Comparison of ENCODE assay signal across 8 mouse cellular contexts in genomic region chr11:4261188-4261494, GRCm38 (mm10). TPM values are rescaled to one million over a fixed set of nuclear protein-coding genes. Genes with fewer than 3 reads are reported as not detected.
DNase-seq lines count a peak whose midpoint lies in the region; ATAC-seq and TF ChIP-seq lines count a peak whose summit lies in the region.

No protein-coding gene starts in this region.

- TF ChIP-seq CTCF in liver, embryonic 14.5 days (IDR thresholded peaks at IDR 0.05; ENCODE audit: low read depth) = peak; percentile 77
- TF ChIP-seq CTCF in olfactory bulb, adult 2 months (IDR thresholded peaks at IDR 0.05; ENCODE audit: insufficient read depth, low read depth, low read length) = peak; percentile 46

- no peak for TF ChIP-seq EP300 in liver, embryonic 14.5 days (IDR thresholded peaks at IDR 0.05; ENCODE audit: low read depth)

- peak overlapping the region; percentile 12; the same call in 1 of the 2 replicates for H3K27ac ChIP-seq in embryonic facial prominence, embryonic 15.5 days (replicated peaks)
- no peak overlapping the region for H3K27ac ChIP-seq in liver, embryonic 14.5 days
- no peak overlapping the region for H3K27ac ChIP-seq in olfactory bulb, adult 2 months (ENCODE audit: insufficient read depth, low read depth, low read length)

- 54% methylated on average over 7 of the region's 7 CpGs for WGBS in embryonic facial prominence, embryonic 15.5 days
- 23% methylated on average over 7 of the region's 7 CpGs for WGBS in liver, embryonic 14.5 days (ENCODE audit: insufficient replicate concordance)
- WGBS in olfactory bulb, adult 2 months = 53% methylated on average over 7 of the region's 7 CpGs

- H3K4me3 ChIP-seq in embryonic facial prominence, embryonic 15.5 days (replicated peaks) = no peak overlapping the region
- H3K4me3 ChIP-seq in liver, embryonic 14.5 days (ENCODE audit: insufficient read depth in 1 of 2, low read depth in 2 of 2, low read length in 2 of 2) = no peak overlapping the region
- H3K4me3 ChIP-seq in olfactory bulb, adult 2 months (ENCODE audit: insufficient read depth, low read depth, low read length) = no peak overlapping the region

- no peaks in the 10 kb centered on the region for H3K9me3 ChIP-seq in embryonic facial prominence, embryonic 15.5 days (replicated peaks)
- H3K9me3 ChIP-seq in liver, embryonic 14.5 days (ENCODE audit: control insufficient read depth, low read length) = no peaks in the 10 kb centered on the region

- H3K9ac ChIP-seq in embryonic facial prominence, embryonic 15.5 days = no peak overlapping the region
- no peak overlapping the region for H3K9ac ChIP-seq in liver, embryonic 14.5 days (replicated peaks)

- peaks cover 45% of the 10 kb centered on the region for H3K4me1 ChIP-seq in embryonic facial prominence, embryonic 15.5 days
- H3K4me1 ChIP-seq in liver, embryonic 14.5 days (replicated peaks; ENCODE audit: control insufficient read depth in 2 of 2, insufficient read depth in 2 of 2, low read length in 1 of 2) = peaks cover 0 to 2% of the 10 kb centered on the region in 2 experiments; a peak in 2 of 4 replicates
- H3K4me1 ChIP-seq in olfactory bulb, adult 2 months (ENCODE audit: control insufficient read depth, insufficient read depth, low read length) = peaks cover 30% of the 10 kb centered on the region

- no peak for ATAC-seq in embryonic facial prominence, embryonic 15.5 days (ENCODE audit: insufficient number of reproducible peaks, low FRiP score, low TSS enrichment, low read depth)
- ATAC-seq in liver, embryonic 14.5 days (ENCODE audit: insufficient read depth) = 0 out of 2 replicates have a peak, but pooled peaks have one; percentile 19
- no peak for ATAC-seq in erythroblast, adult 5-6 weeks (replicated peaks; ENCODE audit: low FRiP score, poor library complexity, severe bottlenecking)

- DNase-seq in right cerebral cortex, postnatal 4 days = peak; percentile 60
- DNase-seq in right cerebral cortex, postnatal 36 days (ENCODE audit: low spot score in 2 of 2) = no peak
- peak; percentile 82 for DNase-seq in adrenal gland, postnatal 14 days
- DNase-seq in kidney, adult 18-20 months = peak; percentile 64
- peak; percentile 33 to 45 (median 37) for DNase-seq in liver, embryonic 14.5 days (ENCODE audit: low read depth in 3 of 3, low spot score in 3 of 3)

- H3K27me3 ChIP-seq in embryonic facial prominence, embryonic 15.5 days = peaks cover 23% of the 10 kb centered on the region
- H3K27me3 ChIP-seq in liver, embryonic 14.5 days (ENCODE audit: control insufficient read depth, insufficient read depth, low read length) = peaks cover 14% of the 10 kb centered on the region

- no peaks in the 10 kb centered on the region for H3K36me3 ChIP-seq in embryonic facial prominence, embryonic 15.5 days
- no peaks in the 10 kb centered on the region for H3K36me3 ChIP-seq in liver, embryonic 14.5 days (replicated peaks; ENCODE audit: control insufficient read depth, insufficient read depth, low read depth)

- no peak for TF ChIP-seq POLR2A in olfactory bulb, adult 2 months (IDR thresholded peaks at IDR 0.05; ENCODE audit: insufficient read depth, low read depth, low read length)

- no peak overlapping the region for H3K4me2 ChIP-seq in embryonic facial prominence, embryonic 15.5 days (replicated peaks)
- H3K4me2 ChIP-seq in liver, embryonic 14.5 days (ENCODE audit: low read depth) = no peak overlapping the region

RNA-seq across cellular contexts. Expression of gene Lif, which starts 3.8 kb away (rescaled TPM):
- total RNA-seq in adrenal gland, postnatal 14 days (2021) = 0.44 and 0.90 TPM in 2 replicates
- polyA plus RNA-seq in embryonic facial prominence, embryonic 15.5 days (2015; fragmentation: Nextera tagmentation; extraction: Ambion mirVana) = 0.32 and 0.67 TPM in 2 replicates
- 0.02 TPM in 1 of 2 replicates, not detected in the other for polyA plus RNA-seq in liver, embryonic 14.5 days (2012; rRNA removed)
- polyA plus RNA-seq in liver, embryonic 14.5 days (2014; fragmentation: Nextera tagmentation; extraction: Ambion mirVana) = not detected in 2 replicates
- not detected in 2 replicates for polyA plus RNA-seq in olfactory bulb, adult 2 months (2012; ENCODE audit: insufficient read depth, insufficient read length, low replicate concordance, missing spikeins)
- total RNA-seq in erythroblast, adult 5-6 weeks (2015; ENCODE audit: low replicate concordance) = not detected in 2 replicates
- total RNA-seq in erythroblast, adult 5-6 weeks (2017; ENCODE audit: low replicate concordance) = not detected in 2 replicates

RNA-seq across cellular contexts. Expression of gene Osm, which starts 24.9 kb away (rescaled TPM):
- total RNA-seq in adrenal gland, postnatal 14 days (2021) = 0.41 TPM in 1 of 2 replicates, not detected in the other
- polyA plus RNA-seq in embryonic facial prominence, embryonic 15.5 days (2015; fragmentation: Nextera tagmentation; extraction: Ambion mirVana) = 0.20 and 0.21 TPM in 2 replicates
- 0.85 and 0.88 TPM in 2 replicates for polyA plus RNA-seq in liver, embryonic 14.5 days (2012; rRNA removed)
- 0.34 and 0.41 TPM in 2 replicates for polyA plus RNA-seq in liver, embryonic 14.5 days (2014; fragmentation: Nextera tagmentation; extraction: Ambion mirVana)
- polyA plus RNA-seq in olfactory bulb, adult 2 months (2012; ENCODE audit: insufficient read depth, insufficient read length, low replicate concordance, missing spikeins) = not detected in 2 replicates
- total RNA-seq in erythroblast, adult 5-6 weeks (2015; ENCODE audit: low replicate concordance) = 2.1 and 4.4 TPM in 2 replicates
- 2.1 and 6.4 TPM in 2 replicates for total RNA-seq in erythroblast, adult 5-6 weeks (2017; ENCODE audit: low replicate concordance)

RNA-seq across cellular contexts. Expression of gene Castor1, which starts 43.1 kb away (rescaled TPM):
- total RNA-seq in adrenal gland, postnatal 14 days (2021) = 6.1 and 8.5 TPM in 2 replicates
- 13.1 and 14.0 TPM in 2 replicates for polyA plus RNA-seq in embryonic facial prominence, embryonic 15.5 days (2015; fragmentation: Nextera tagmentation; extraction: Ambion mirVana)
- 1.0 and 1.1 TPM in 2 replicates for polyA plus RNA-seq in liver, embryonic 14.5 days (2012; rRNA removed)
- 1.4 and 1.5 TPM in 2 replicates for polyA plus RNA-seq in liver, embryonic 14.5 days (2014; fragmentation: Nextera tagmentation; extraction: Ambion mirVana)
- polyA plus RNA-seq in olfactory bulb, adult 2 months (2012; ENCODE audit: insufficient read depth, insufficient read length, low replicate concordance, missing spikeins) = not detected in 2 replicates
- total RNA-seq in erythroblast, adult 5-6 weeks (2015; ENCODE audit: low replicate concordance) = not detected in 2 replicates
- total RNA-seq in erythroblast, adult 5-6 weeks (2017; ENCODE audit: low replicate concordance) = not detected in 2 replicates

Comparison
In these comparisons a context has a peak if more than half of its experiments do, and no peak if none do; other contexts are left out.
1. DNase-seq: peak in right cerebral cortex, postnatal 4 days (single experiment), adrenal gland, postnatal 14 days (single experiment), kidney, adult 18-20 months (single experiment) and liver, embryonic 14.5 days (3 of 3); none in right cerebral cortex, postnatal 36 days (0 of 2).